Mouse (Mus musculus): ENCODE results near the gene Sptlc2.

- no peak for TF ChIP-seq POLR2A (IDR thresholded peaks at IDR 0.05; ENCODE audit: low read depth, low read length)
- TF ChIP-seq CTCF (conservative IDR thresholded peaks at IDR 0.05; ENCODE audit: insufficient read depth, insufficient read length, low read depth, low read length) = no peak
Observed at GRCm38 (mm10) chr12:87282743-87283142, 105.4 kb downstream of the Sptlc2 start.

All from kidney, adult 2 months (tissue).